Mouse (Mus musculus) kidney, postnatal 25 days (tissue): Measurements from ENCODE around the gene Olfr868.

Experiments
- DNase-seq, 2 experiments: peaks; one replicate each; pipeline ENCODE4 v3.0.0; 2021; ENCODE audit warnings: mixed read lengths in 2 of 2

Gene Olfr868

GRCm38 (mm10) chr9:20098326-20098725, at the start of gene Olfr868:
Gene Olfr868, plus strand, starts transcription at chr9:20098626.
- no peak for DNase-seq

GRCm38 (mm10) chr9:20057462-20057861, 41.0 kb upstream of the Olfr868 start, which contains the start of gene Olfr867:
Gene Olfr867, minus strand, starts transcription at chr9:20057562.
- DNase-seq, result no peak

GRCm38 (mm10) chr9:20070236-20070635, 28.2 kb upstream of the Olfr868 start:
- DNase-seq, result no peak

GRCm38 (mm10) chr9:20071291-20071690, 27.1 kb upstream of the Olfr868 start:
- no peak for DNase-seq

- DNase-seq, result peak; percentile 7 to 40
Measured at GRCm38 (mm10) chr9:20073523-20074177, 24.8 kb upstream of the Olfr868 start.

- DNase-seq, result no peak
Measured at GRCm38 (mm10) chr9:20128709-20129108, 30.3 kb downstream of the Olfr868 start, which contains the start of gene Olfr869. Gene Olfr869, plus strand, starts transcription at chr9:20129009.

- no peak for DNase-seq
Measured at GRCm38 (mm10) chr9:20149706-20150105, 51.3 kb downstream of the Olfr868 start.
